Mouse (Mus musculus) retina, embryonic 14.5 days (tissue): ENCODE data around the gene Gpatch8.
A peak's percentile ranks its signal among the peaks of the same experiment; 100 is the strongest.

Source experiments
- DNase-seq: peaks from one replicate; pipeline ENCODE4 v3.0.0-alpha.2; 2015; ENCODE audit warnings: low spot score

The Gpatch8 gene

GRCm38 (mm10) chr11:102556031-102556715, at the start of gene Gpatch8:
Gene Gpatch8, minus strand, starts transcription at chr11:102556392.
- DNase-seq: peak; percentile 96

- DNase-seq: peak; percentile 60
Measured at GRCm38 (mm10) chr11:102604777-102605552, 48.8 kb upstream of the Gpatch8 start.

- peak; percentile 96 for DNase-seq
Measured at GRCm38 (mm10) chr11:102604010-102604584, 47.9 kb upstream of the Gpatch8 start, which contains the start of gene Fzd2. Gene Fzd2, plus strand, starts transcription at chr11:102604396.

GRCm38 (mm10) chr11:102603496-102603850, 47.3 kb upstream of the Gpatch8 start:
- peak; percentile 82 for DNase-seq

- peak; percentile 52 for DNase-seq
Measured at GRCm38 (mm10) chr11:102602816-102603495, 46.8 kb upstream of the Gpatch8 start.

GRCm38 (mm10) chr11:102599912-102600311, 43.7 kb upstream of the Gpatch8 start:
- no peak for DNase-seq

GRCm38 (mm10) chr11:102595341-102595820, 39.2 kb upstream of the Gpatch8 start:
- no peak for DNase-seq

- no peak for DNase-seq
Measured at GRCm38 (mm10) chr11:102587554-102587953, 31.4 kb upstream of the Gpatch8 start.

- no peak for DNase-seq
Measured at GRCm38 (mm10) chr11:102586445-102587130, 30.4 kb upstream of the Gpatch8 start.

- no peak for DNase-seq
Measured at GRCm38 (mm10) chr11:102582736-102583135, 26.5 kb upstream of the Gpatch8 start.

GRCm38 (mm10) chr11:102582016-102582610, 25.9 kb upstream of the Gpatch8 start:
- no peak for DNase-seq

GRCm38 (mm10) chr11:102581281-102582015, 25.3 kb upstream of the Gpatch8 start:
- DNase-seq: peak; percentile 38

GRCm38 (mm10) chr11:102580034-102580330, 23.8 kb upstream of the Gpatch8 start:
- no peak for DNase-seq

- peak; percentile 61 for DNase-seq
Measured at GRCm38 (mm10) chr11:102579165-102580033, 23.2 kb upstream of the Gpatch8 start, which contains the start of gene Gm11627. Gene Gm11627, minus strand, starts transcription at chr11:102579461.

GRCm38 (mm10) chr11:102578341-102579118, 22.3 kb upstream of the Gpatch8 start:
- peak; percentile 85 for DNase-seq

GRCm38 (mm10) chr11:102576050-102576754, 20.0 kb upstream of the Gpatch8 start:
- no peak for DNase-seq

GRCm38 (mm10) chr11:102575034-102575433, 18.8 kb upstream of the Gpatch8 start:
- no peak for DNase-seq
